Mouse (Mus musculus) lung, postnatal 0 days (tissue): ENCODE measurements around the gene Pip5k1b. TPM values are rescaled to one million over a fixed set of nuclear protein-coding genes. Genes with fewer than 3 reads are reported as not detected.

Source experiments
- ATAC-seq: fragments of 200-750 bp; cut with Nextera tagmentation; 2 replicates; pipeline ENCODE4 v1.8.0; 2017; ENCODE audit warnings: moderate library complexity
- DNase-seq: peaks from one replicate; pipeline ENCODE4 v3.0.0-alpha.2; 2016; ENCODE audit warnings: low spot score
- H3K27ac ChIP-seq: fragments of 300-500 bp; sonication (generic); 2 replicates; pipeline ENCODE4 v1.5.1; 2014; ENCODE audit warnings: antibody characterized with exemption, mild to moderate bottlenecking, low read length, mixed read lengths
- H3K27me3 ChIP-seq: fragments of 300-500 bp; sonication (generic); replicated peaks from 2 replicates; pipeline ENCODE4 v1.6.1; 2014; ENCODE audit warnings: low read length, mixed read lengths; ENCODE audit not compliant: insufficient read depth
- H3K36me3 ChIP-seq: fragments of 300-500 bp; sonication (generic); 2 replicates; pipeline ENCODE4 v1.6.1; 2014; ENCODE audit warnings: low read length, mixed read lengths; ENCODE audit not compliant: insufficient read depth
- H3K4me1 ChIP-seq: fragments of 300-500 bp; sonication (generic); 2 replicates; pipeline ENCODE4 v1.6.1; 2014; ENCODE audit warnings: antibody characterized with exemption, low read depth, low read length, mixed read lengths; ENCODE audit not compliant: insufficient read depth
- H3K4me2 ChIP-seq: fragments of 300-500 bp; sonication (generic); replicated peaks from 2 replicates; pipeline ENCODE4 v1.6.1; 2014; ENCODE audit warnings: low read depth, mild to moderate bottlenecking, low read length, moderate library complexity, mixed read lengths
- H3K4me3 ChIP-seq: fragments of 300-500 bp; sonication (generic); 2 replicates; pipeline ENCODE4 v1.5.1; 2014; ENCODE audit warnings: low read depth, low read length
- H3K9ac ChIP-seq: fragments of 300-500 bp; sonication (generic); replicated peaks from 2 replicates; pipeline ENCODE4 v1.6.1; 2014; ENCODE audit warnings: low read depth, mild to moderate bottlenecking
- H3K9me3 ChIP-seq: fragments of 300-500 bp; sonication (generic); 2 replicates; pipeline ENCODE4 v1.6.1; 2016; ENCODE audit warnings: low read length, mixed read lengths
- CTCF ChIP-seq: IDR thresholded peaks from 2 replicates; pipeline ENCODE4 v1.5.1; 2016; ENCODE audit warnings: antibody characterized with exemption, mild to moderate bottlenecking
- EP300 ChIP-seq: IDR thresholded peaks from 2 replicates; pipeline ENCODE4 v1.6.1; 2016; ENCODE audit warnings: antibody characterized with exemption, mild to moderate bottlenecking, control low read depth
- WGBS: fragments of 180-500 bp; shearing (Covaris S2); extraction: QIAGEN DNeasy Blood & Tissue Kit; methylation state at CpG from one replicate; pipeline ENCODE4 v1.1.7; 2014; 5-methylcytosine and 5-hydroxymethylcytosine counted together
- polyA plus RNA-seq: library from polyadenylated mRNA; unstranded; fragments of >200 nt; fragmentation: Nextera tagmentation; extraction: Ambion mirVana; gene quantifications from 2 replicates; pipeline ENCODE4 v1.2.1, GENCODE M21; 2015

The Pip5k1b gene
- polyA plus RNA-seq, 1 experiment from 2014 or later, result 14.5 TPM

DNA sequence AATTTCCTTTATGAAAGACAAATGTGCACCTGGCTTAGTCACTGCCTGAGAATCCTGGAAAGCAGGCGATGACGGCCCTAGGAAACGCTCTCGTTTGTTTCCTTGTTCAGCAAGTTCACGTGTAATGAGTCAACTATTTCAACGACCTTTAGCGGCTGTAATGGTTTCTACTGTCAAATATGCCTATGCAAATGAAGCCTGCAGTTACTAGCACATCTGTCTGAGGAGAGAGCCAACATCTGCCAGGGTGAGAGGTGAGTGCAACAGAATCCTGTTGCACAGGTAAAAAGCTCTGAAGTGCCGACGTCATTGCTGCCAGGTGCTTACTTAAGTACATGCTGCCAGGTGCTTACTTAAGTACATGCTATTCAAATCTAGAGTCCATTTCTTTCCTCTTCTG lies 196.4 kb downstream of the Pip5k1b start:
- 62% methylated on average over 9 of the region's 9 CpGs for WGBS
- Histone ChIP-seq H3K27me3 (no peaks in the 10 kb centered on the region), H3K27ac (no peak overlapping the region), H3K4me2 (no peak overlapping the region), H3K4me3 (no peak overlapping the region), H3K36me3 (no peaks in the 10 kb centered on the region; the same call in 1 of the 2 replicates), H3K4me1 (no peaks in the 10 kb centered on the region), H3K9ac (no peak overlapping the region), H3K9me3 (no peaks in the 10 kb centered on the region)
- DNase-seq (peak; percentile 27), ATAC-seq (no peak)
- TF ChIP-seq EP300 (0 out of 2 replicates have a peak, but pooled peaks have one; percentile 6), CTCF (no peak)

DNA sequence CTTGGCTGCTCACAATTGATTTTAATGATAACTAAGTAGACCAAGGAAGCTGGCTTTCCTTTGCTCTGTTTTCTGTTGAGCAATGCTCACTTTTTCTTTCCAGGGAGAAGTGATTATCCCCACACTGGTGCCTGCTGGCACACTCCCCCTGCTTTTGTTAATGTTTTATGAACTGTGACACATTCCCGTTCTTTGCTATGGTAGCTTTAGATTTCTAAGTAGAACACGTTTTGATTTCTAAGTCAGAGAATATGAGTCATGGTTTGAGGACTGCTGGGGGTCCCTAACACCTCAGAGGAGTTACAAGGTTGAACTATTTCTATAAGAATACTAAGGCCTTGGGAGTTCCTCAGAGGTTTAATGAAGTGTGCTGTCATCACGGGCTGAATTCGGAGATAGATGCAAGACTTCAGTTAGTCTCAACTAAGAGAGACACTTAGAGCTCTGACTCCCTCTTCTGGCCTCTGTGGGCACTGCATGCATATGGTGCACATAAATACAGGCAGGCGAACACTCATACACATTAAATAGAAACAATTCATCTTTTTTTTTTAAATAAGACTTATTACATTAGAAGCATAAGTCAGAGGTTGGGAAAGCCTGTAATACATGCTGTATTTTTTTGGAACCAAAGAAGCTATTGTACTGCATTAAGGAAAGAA lies 203.2 kb downstream of the Pip5k1b start:
- no peak overlapping the region for H3K4me2 ChIP-seq
- H3K36me3 ChIP-seq, result no peaks in the 10 kb centered on the region; the same call in 1 of the 2 replicates
- H3K9ac ChIP-seq, result no peak overlapping the region
- H3K4me3 ChIP-seq, result no peak overlapping the region
- DNase-seq, result no peak
- ATAC-seq, result no peak
- H3K9me3 ChIP-seq, result no peaks in the 10 kb centered on the region
- H3K4me1 ChIP-seq, result no peaks in the 10 kb centered on the region
- TF ChIP-seq CTCF, result no peak; the same call in 1 of the 2 replicates
- TF ChIP-seq EP300, result no peak
- WGBS, result 79% methylated on average over 5 of the region's 5 CpGs
- H3K27ac ChIP-seq, result no peak overlapping the region
- no peaks in the 10 kb centered on the region for H3K27me3 ChIP-seq

DNA sequence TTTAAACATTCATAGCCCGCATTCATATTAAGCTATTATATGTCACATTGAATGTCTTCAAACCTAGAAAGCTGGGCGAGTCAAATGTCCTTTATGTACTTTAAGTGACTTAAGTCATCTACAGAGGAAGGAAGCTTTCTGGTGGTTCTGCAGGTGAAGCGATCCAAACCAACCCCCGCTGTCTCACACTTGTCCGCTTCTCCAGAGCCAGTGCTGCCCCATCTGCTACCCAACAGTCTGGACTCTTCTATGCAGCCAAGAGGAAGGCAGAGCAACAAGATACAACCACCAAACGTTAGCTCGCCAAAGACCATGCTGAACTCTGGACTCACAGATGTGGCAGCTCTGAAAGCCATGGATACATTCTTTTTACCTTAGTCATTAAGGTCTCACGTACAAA lies 211.2 kb downstream of the Pip5k1b start:
- Histone ChIP-seq H3K4me1 (peaks cover 9% of the 10 kb centered on the region; the same call in 1 of the 2 replicates), H3K4me2 (no peak overlapping the region), H3K9ac (no peak overlapping the region), H3K4me3 (no peak overlapping the region), H3K27me3 (no peaks in the 10 kb centered on the region), H3K36me3 (no peaks in the 10 kb centered on the region), H3K27ac (peak overlapping the region; percentile 4; the same call in 1 of the 2 replicates), H3K9me3 (no peaks in the 10 kb centered on the region)
- no peak for TF ChIP-seq CTCF
- ATAC-seq, result no peak
- no peak for DNase-seq
- 85% methylated on average over 8 of the region's 8 CpGs for WGBS

DNA sequence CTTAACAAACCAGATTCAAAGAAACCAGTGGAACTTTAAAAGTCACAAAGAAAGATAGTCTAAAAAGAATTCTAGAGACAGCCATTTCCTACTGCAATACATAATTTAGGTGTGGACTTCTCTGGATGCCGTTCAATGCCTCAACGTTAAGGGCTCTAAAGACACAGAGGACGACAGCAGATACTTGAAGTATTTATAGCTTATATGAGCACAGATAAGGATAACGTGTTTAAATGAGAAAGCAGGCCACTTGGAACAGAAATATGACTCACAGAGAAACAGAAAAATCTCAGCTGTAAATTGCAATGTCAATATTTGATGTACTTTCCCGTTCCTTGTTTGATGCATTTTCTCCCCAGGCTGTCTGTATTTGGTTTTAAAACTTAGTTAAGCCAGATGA lies 212.9 kb downstream of the Pip5k1b start:
- WGBS, result 25% methylated on average over 5 of the region's 5 CpGs
- H3K9me3 ChIP-seq, result no peaks in the 10 kb centered on the region
- no peak overlapping the region for H3K4me3 ChIP-seq
- H3K36me3 ChIP-seq, result no peaks in the 10 kb centered on the region
- H3K27me3 ChIP-seq, result no peaks in the 10 kb centered on the region
- no peak overlapping the region for H3K4me2 ChIP-seq
- ATAC-seq (peak; percentile 92), DNase-seq (peak; percentile 84)
- H3K27ac ChIP-seq, result peak overlapping the region; percentile 58
- peaks cover 9% of the 10 kb centered on the region; the same call in 1 of the 2 replicates for H3K4me1 ChIP-seq
- TF ChIP-seq CTCF, result no peak
- TF ChIP-seq EP300, result peak; percentile 97
- no peak overlapping the region for H3K9ac ChIP-seq

DNA sequence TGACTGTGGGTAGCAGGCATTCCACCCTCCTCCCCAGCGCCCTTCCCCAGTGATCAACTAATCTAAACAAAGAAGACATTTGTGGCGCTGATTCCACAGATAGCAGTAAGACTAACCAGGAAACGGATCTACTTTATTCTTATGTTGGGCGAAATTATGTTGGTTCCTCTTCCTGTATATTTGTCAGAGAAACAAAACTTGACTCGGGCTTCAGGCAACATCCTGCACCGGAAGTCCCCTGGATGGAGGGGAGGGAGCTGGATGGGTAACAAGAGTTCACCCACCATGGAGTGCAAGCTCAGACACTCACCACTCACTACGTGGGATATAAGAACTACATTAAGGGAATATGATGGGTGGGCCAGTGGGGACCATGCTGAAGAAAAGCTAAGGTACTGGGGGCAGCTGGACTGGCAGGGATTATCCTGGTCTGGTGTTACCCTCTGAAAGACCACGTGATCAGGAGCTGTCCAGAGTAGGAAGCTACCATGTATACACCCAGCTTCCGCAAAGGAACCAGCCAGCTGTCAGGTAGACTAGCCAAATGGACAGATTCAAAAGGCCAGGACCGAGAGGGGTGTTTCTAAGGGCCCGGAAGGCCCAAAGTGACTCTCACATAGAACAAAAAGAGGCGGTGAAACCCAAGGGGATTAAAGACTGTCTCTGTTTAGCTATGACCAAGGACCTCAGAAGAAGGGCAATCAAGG lies 219.1 kb downstream of the Pip5k1b start:
- peak; percentile 40 for ATAC-seq
- Histone ChIP-seq H3K27ac (no peak overlapping the region), H3K4me1 (peaks cover under 1% of the 10 kb centered on the region; the same call in 1 of the 2 replicates), H3K27me3 (no peaks in the 10 kb centered on the region), H3K4me3 (no peak overlapping the region), H3K9me3 (no peaks in the 10 kb centered on the region), H3K4me2 (no peak overlapping the region), H3K9ac (no peak overlapping the region), H3K36me3 (no peaks in the 10 kb centered on the region)
- TF ChIP-seq CTCF, result no peak
- TF ChIP-seq EP300, result 0 out of 2 replicates have a peak, but pooled peaks have one; percentile 40
- 42% methylated on average over 12 of the region's 12 CpGs for WGBS
- DNase-seq, result peak; percentile 33

DNA sequence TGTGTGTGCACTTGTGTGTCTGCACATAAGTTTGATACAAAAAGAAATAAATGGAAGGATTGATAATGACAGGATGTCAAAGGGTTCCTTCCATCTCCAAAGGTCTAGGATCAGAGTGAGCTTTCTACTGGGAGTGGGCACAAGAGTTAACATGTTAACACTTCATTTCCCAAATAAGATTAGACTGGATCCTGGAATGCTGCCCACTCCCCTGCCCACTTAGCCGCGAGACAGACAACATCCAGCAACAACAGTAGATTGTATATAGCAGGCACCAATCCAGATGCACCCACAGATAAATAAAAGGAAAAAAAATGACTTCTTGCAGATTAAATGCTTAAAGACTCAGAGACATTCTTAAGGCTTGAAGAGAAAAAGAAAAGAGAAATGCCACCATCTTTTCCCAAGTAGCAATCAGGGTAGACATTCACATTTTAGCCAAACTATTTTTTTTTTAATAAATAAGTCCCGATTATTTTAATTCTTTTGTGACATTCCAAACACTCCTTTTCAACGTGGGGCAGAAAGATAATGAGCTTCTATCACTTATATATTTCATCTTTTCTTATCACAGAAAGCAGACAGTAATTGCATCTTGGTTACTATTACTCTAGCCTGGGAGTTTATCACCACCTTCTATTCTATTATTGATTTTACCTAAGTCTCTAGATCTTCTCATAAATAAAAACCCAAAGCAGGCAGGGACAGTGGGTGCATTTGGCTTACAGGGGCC lies 219.9 kb downstream of the Pip5k1b start:
- 35% methylated on average over 4 of the region's 4 CpGs for WGBS
- no peak for DNase-seq
- TF ChIP-seq CTCF (no peak), EP300 (no peak)
- no peaks in the 10 kb centered on the region for H3K27me3 ChIP-seq
- no peaks in the 10 kb centered on the region for H3K4me1 ChIP-seq
- no peak overlapping the region for H3K27ac ChIP-seq
- no peak overlapping the region for H3K4me3 ChIP-seq
- no peaks in the 10 kb centered on the region for H3K9me3 ChIP-seq
- no peak overlapping the region for H3K9ac ChIP-seq
- H3K4me2 ChIP-seq, result no peak overlapping the region
- no peaks in the 10 kb centered on the region for H3K36me3 ChIP-seq
- ATAC-seq, result no peak
